Mouse (Mus musculus) heart, embryonic 15.5 days (tissue): ENCODE data around the gene Faap24. TPM values are rescaled to one million over a fixed set of nuclear protein-coding genes. Genes with fewer than 3 reads are reported as not detected.

Experiments
- ATAC-seq: fragments of 200-750 bp; cut with Nextera tagmentation; replicated peaks from 2 replicates; pipeline ENCODE4 v1.8.0; 2017; ENCODE audit warnings: low read depth, moderate TSS enrichment; ENCODE audit not compliant: insufficient number of reproducible peaks, insufficient read depth, low FRiP score
- H3K27ac ChIP-seq: fragments of 300-500 bp; sonication (generic); 2 replicates; pipeline ENCODE4 v1.5.1; 2015; ENCODE audit warnings: mild to moderate bottlenecking, inconsistent platforms
- H3K27me3 ChIP-seq: fragments of 300-500 bp; sonication (generic); 2 replicates; pipeline ENCODE4 v1.6.1; 2015; ENCODE audit warnings: inconsistent platforms
- H3K36me3 ChIP-seq: fragments of 300-500 bp; sonication (generic); 2 replicates; pipeline ENCODE4 v1.6.1; 2015; ENCODE audit warnings: mild to moderate bottlenecking, inconsistent platforms
- H3K4me1 ChIP-seq: fragments of 300-500 bp; sonication (generic); replicated peaks from 2 replicates; pipeline ENCODE4 v1.6.1; 2015; ENCODE audit warnings: inconsistent platforms
- H3K4me2 ChIP-seq: fragments of 300-500 bp; sonication (generic); 2 replicates; pipeline ENCODE4 v1.6.1; 2015; ENCODE audit warnings: inconsistent platforms, mild to moderate bottlenecking, moderate library complexity
- H3K4me3 ChIP-seq: fragments of 300-500 bp; sonication (generic); 2 replicates; pipeline ENCODE4 v1.5.1; 2015; ENCODE audit warnings: mild to moderate bottlenecking, inconsistent platforms
- H3K9ac ChIP-seq: fragments of 300-500 bp; sonication (generic); 2 replicates; pipeline ENCODE4 v1.6.1; 2015; ENCODE audit warnings: mild to moderate bottlenecking, inconsistent platforms
- H3K9me3 ChIP-seq: fragments of 300-500 bp; sonication (generic); replicated peaks from 2 replicates; pipeline ENCODE4 v1.6.1; 2016; ENCODE audit warnings: inconsistent platforms
- WGBS: fragments of 180-500 bp; shearing (Covaris S2); methylation state at CpG from one replicate; pipeline ENCODE4 v1.1.7; 2015; ENCODE audit warnings: mixed read lengths; 5-methylcytosine and 5-hydroxymethylcytosine counted together
- polyA plus RNA-seq: library from polyadenylated mRNA; unstranded; fragments of >200 nt; fragmentation: Nextera tagmentation; extraction: Ambion mirVana; gene quantifications from 2 replicates; pipeline ENCODE4 v1.2.1, GENCODE M21; 2015

Gene Faap24
- polyA plus RNA-seq, 1 experiment from 2014 or later: 12.1 TPM

DNA sequence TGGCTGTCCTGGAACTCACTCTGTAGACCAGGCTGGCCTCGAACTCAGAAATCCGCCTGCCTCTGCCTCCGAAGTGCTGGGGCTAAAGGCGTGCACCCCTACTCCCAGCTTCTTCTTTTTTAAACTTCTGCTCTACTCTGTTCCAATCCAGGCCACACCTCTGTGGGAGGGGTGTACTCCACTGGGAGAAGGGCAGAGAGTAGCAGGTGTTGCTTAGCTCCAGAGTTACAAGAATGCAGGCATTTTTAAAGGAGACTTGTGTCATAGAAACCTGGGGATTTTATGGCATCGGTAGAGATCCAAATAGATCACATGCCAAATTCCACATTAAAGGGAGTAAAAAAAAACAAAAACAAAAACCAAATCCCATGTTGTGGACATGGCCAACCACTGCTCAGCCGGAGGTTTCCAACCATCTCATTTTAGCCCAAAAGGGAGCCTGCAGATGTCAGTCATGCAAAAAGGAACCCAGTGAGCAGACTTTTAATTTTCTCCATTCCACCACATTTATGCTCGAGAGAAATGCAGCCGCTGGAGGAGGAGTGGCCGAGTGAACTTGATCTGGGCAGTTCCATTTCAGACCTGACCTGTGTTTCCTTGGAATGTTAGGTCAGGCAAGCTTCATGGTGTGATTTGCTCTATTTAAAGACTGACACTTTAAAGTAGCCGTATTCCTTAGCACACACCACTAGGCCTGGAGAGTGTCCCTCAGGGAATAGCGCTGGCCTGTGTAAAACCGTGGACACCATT lies 31.3 kb downstream of the Faap24 start:
- Histone ChIP-seq H3K36me3 (no peaks in the 10 kb centered on the region), H3K4me1 (peaks cover 19% of the 10 kb centered on the region), H3K4me3 (no peak overlapping the region), H3K27ac (no peak overlapping the region), H3K9me3 (0 out of 2 replicates have a peak, but pooled peaks cover 5% of the 10 kb centered on the region), H3K4me2 (no peak overlapping the region), H3K9ac (no peak overlapping the region), H3K27me3 (no peaks in the 10 kb centered on the region)
- WGBS: 59% methylated on average over 12 of the region's 12 CpGs
- no peak for ATAC-seq

DNA sequence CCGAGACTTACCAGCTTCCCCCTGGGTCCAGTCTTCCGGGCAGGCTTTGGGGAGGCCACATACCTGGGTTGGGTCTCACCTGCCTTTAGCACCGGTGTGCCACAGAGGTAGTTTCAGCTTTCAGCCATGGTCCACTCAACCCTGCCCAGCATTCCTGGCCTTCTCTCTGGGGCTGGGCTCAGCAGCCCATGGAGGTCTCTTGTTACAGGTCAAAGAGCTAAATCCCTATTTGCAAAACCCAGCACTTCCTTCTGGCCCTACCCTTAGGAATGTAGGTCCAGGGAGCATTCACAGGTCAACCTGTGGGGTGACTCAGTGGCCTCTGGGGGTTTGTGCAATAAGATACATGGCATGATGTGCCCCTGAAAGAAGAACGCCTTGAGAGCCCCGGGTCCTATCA lies 33.8 kb downstream of the Faap24 start:
- Histone ChIP-seq H3K4me3 (no peak overlapping the region), H3K4me1 (peaks cover 19% of the 10 kb centered on the region), H3K4me2 (no peak overlapping the region), H3K27ac (no peak overlapping the region), H3K36me3 (no peaks in the 10 kb centered on the region), H3K9ac (no peak overlapping the region), H3K27me3 (no peaks in the 10 kb centered on the region), H3K9me3 (no peaks in the 10 kb centered on the region)
- 70% methylated on average over 5 of the region's 5 CpGs for WGBS
- no peak for ATAC-seq

DNA sequence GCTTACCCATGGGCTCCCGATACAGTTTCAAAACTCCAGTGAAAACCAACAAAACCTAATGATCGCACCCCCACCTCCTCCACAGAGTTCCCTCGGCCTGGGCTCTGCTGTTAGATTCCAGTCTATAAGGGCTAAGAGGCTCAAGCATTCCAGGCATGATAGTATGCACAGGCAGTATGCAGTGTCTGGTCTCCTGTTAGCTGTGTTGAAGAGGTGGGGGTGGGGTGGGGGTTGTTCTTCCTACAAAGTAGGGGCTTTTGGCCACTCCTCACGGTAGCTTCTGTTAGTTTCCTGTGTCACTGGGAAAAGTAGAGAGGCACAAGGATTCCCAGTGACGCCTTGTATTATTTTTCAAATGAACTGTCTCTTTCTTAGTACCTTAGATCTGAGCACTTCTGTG lies 34.4 kb downstream of the Faap24 start:
- H3K9ac ChIP-seq: no peak overlapping the region
- no peaks in the 10 kb centered on the region for H3K36me3 ChIP-seq

DNA sequence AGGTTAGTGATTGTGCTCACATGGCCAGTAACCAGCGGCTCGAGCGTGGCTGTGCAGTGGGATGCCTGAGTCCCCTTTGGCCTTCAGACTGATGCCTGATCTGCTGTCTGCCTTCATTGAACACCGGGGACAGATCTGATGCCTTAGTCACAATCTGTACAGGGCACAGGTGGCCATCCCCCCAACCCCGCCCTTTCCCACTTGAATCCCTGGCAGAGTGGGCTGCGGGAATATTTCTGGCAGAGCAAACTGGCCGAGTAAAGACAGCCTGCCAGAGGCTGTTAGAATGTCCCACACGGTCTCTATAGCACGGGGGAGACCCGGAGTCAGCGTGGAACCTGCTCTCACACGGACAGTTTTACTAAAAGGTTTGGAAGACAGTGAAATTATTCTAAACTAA lies 39.0 kb downstream of the Faap24 start:
- H3K9ac ChIP-seq: no peak overlapping the region
- H3K36me3 ChIP-seq: no peaks in the 10 kb centered on the region
- WGBS: 79% methylated on average over 12 of the region's 12 CpGs
- H3K27me3 ChIP-seq: no peaks in the 10 kb centered on the region
- H3K9me3 ChIP-seq: no peaks in the 10 kb centered on the region
- peaks cover 9% of the 10 kb centered on the region for H3K4me1 ChIP-seq
- no peak overlapping the region for H3K27ac ChIP-seq
- ATAC-seq: no peak
- no peak overlapping the region for H3K4me2 ChIP-seq
- no peak overlapping the region for H3K4me3 ChIP-seq

More for the DNA sequence above, 34.4 kb downstream of the Faap24 start:
- no peaks in the 10 kb centered on the region for H3K27me3 ChIP-seq
- WGBS: 38% methylated on average over 5 of the region's 5 CpGs
- H3K4me3 ChIP-seq: no peak overlapping the region
- ATAC-seq: no peak
- peaks cover 19% of the 10 kb centered on the region for H3K4me1 ChIP-seq
- H3K4me2 ChIP-seq: no peak overlapping the region
- no peak overlapping the region for H3K27ac ChIP-seq
- no peaks in the 10 kb centered on the region for H3K9me3 ChIP-seq

DNA sequence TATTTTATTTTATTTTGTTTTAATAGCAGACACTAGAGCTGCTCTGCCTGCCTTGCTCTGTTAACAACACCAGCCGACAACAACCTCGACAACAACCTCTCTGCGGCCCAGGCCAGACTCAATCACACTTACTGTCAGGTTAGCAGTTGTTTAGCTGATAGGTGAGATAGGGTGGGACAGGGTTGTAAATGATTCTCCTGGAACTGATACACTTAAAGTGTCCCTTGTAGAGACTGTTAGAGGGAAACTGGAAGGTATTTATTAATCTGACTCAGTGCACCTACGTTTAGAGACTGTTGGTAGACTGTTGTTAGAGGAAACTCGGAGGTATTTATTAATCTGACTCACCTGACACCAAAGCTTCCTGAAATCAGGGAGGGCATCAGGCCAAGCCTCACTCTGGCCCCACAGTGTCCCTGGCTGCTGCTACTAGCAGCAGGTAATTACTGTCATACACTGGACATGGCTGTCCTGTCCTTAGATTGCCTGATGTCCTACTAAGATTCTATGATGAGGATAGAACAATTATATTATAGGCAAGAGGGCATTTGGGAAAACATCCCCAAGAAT lies 41.2 kb downstream of the Faap24 start:
- no peaks in the 10 kb centered on the region for H3K4me1 ChIP-seq

DNA sequence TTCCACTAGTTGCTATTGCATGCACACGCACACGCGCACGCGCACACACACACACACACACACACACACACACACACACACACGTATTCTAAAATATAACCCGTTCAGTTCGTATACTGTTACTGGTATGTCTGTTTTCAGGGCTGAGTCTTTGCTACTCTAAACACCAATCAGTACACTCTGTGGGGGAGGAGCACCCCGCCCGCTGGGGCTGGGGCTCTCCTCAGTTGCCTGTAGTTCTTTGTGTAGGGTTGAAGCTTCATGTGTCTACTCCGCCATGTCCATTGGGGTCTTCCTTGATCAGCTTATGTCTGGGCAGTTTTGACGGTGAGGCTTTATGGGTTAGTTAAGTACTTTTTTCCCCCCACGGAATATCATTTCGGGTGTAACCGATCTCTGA lies 43.3 kb downstream of the Faap24 start:
- no peak for ATAC-seq
- no peak overlapping the region for H3K27ac ChIP-seq
- no peak overlapping the region for H3K9ac ChIP-seq
- no peak overlapping the region for H3K4me3 ChIP-seq
- H3K36me3 ChIP-seq: no peaks in the 10 kb centered on the region
- no peak overlapping the region for H3K4me2 ChIP-seq
- WGBS: 94% methylated on average over 15 of the region's 15 CpGs
- H3K4me1 ChIP-seq: no peaks in the 10 kb centered on the region
- no peaks in the 10 kb centered on the region for H3K27me3 ChIP-seq
- H3K9me3 ChIP-seq: no peaks in the 10 kb centered on the region

More for the DNA sequence above, 41.2 kb downstream of the Faap24 start:
- Histone ChIP-seq H3K27ac (no peak overlapping the region), H3K9ac (no peak overlapping the region), H3K4me3 (no peak overlapping the region), H3K27me3 (no peaks in the 10 kb centered on the region), H3K36me3 (no peaks in the 10 kb centered on the region), H3K4me2 (no peak overlapping the region), H3K9me3 (no peaks in the 10 kb centered on the region)
- ATAC-seq: no peak
- WGBS: 54% methylated on average over 5 of the region's 5 CpGs

DNA sequence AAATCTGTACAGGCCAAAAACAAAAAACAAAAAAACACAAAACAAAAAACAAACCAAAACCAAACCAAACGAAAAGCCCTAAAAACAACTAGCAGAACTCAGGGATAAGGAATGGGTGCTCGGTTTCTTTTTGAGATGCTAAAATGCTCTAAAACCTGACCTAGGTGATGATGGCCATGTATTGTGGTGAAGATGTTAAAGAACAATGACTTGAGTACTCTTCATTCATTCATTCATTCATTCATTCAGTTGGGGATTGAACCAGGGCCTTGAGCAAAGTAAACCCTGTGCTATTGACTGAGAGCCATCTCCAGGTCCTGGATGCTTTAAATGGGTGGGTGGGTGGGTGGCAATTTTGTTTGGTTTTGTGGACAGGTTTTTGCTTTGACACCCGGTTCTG lies 45.5 kb downstream of the Faap24 start:
- H3K4me3 ChIP-seq: no peak overlapping the region
- ATAC-seq: no peak
- WGBS: 82% methylated on average over 3 of the region's 3 CpGs

DNA sequence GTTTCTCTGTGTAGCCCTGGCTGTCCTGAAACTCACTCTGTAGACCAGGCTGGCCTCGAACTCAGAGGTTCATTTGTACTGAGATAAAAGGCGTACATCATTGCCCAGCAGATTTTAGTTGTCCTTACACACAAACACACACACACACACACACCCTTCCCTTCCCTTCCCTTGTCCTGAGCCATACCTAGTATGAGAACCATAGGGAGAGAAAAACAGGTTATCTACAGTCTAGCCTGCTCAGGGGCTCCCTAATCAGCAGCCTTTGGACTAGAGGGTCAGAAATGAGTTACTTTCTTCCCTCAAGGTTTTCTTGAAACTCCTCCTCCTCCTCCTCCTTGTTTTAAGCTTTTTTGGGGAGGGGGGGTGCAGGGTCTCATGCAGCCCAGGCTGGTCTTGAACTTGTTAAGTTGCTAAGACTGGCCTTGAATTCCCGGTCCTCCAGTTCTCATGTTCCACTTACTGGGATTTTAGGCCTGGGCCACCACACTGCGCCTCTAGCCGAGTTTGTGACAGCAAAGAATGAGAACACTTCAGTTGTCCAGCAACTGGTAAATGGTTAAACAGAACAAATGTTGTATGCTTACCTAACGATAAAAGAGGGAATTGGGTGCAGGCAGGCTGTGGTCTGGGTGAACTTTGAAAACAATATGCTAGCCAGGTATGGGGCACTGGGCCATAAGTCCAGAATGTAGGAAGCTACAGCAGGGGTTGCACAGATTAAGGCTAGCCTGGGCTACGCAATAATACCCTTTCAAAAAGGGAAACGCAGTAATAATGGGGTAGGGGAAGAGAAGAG lies 46.6 kb downstream of the Faap24 start:
- Histone ChIP-seq H3K27ac (no peak overlapping the region), H3K4me1 (no peaks in the 10 kb centered on the region), H3K4me3 (no peak overlapping the region), H3K4me2 (no peak overlapping the region), H3K9me3 (no peaks in the 10 kb centered on the region), H3K27me3 (no peaks in the 10 kb centered on the region), H3K36me3 (no peaks in the 10 kb centered on the region), H3K9ac (no peak overlapping the region)
- ATAC-seq: no peak
- WGBS: 88% methylated on average over 8 of the region's 8 CpGs

More for the DNA sequence above, 45.5 kb downstream of the Faap24 start:
- no peak overlapping the region for H3K9ac ChIP-seq
- H3K4me1 ChIP-seq: no peaks in the 10 kb centered on the region
- H3K9me3 ChIP-seq: no peaks in the 10 kb centered on the region
- H3K27ac ChIP-seq: no peak overlapping the region
- no peaks in the 10 kb centered on the region for H3K36me3 ChIP-seq
- H3K4me2 ChIP-seq: no peak overlapping the region
- no peaks in the 10 kb centered on the region for H3K27me3 ChIP-seq

- Histone ChIP-seq H3K36me3 (no peaks in the 10 kb centered on the region), H3K4me1 (no peaks in the 10 kb centered on the region), H3K9ac (no peak overlapping the region), H3K27ac (no peak overlapping the region), H3K9me3 (no peaks in the 10 kb centered on the region), H3K4me2 (no peak overlapping the region), H3K4me3 (no peak overlapping the region), H3K27me3 (no peaks in the 10 kb centered on the region)
- ATAC-seq: no peak
- 89% methylated on average over 4 of the region's 4 CpGs for WGBS
Observed at GRCm38 (mm10) chr7:35349022-35349421, 47.6 kb downstream of the Faap24 start.

DNA sequence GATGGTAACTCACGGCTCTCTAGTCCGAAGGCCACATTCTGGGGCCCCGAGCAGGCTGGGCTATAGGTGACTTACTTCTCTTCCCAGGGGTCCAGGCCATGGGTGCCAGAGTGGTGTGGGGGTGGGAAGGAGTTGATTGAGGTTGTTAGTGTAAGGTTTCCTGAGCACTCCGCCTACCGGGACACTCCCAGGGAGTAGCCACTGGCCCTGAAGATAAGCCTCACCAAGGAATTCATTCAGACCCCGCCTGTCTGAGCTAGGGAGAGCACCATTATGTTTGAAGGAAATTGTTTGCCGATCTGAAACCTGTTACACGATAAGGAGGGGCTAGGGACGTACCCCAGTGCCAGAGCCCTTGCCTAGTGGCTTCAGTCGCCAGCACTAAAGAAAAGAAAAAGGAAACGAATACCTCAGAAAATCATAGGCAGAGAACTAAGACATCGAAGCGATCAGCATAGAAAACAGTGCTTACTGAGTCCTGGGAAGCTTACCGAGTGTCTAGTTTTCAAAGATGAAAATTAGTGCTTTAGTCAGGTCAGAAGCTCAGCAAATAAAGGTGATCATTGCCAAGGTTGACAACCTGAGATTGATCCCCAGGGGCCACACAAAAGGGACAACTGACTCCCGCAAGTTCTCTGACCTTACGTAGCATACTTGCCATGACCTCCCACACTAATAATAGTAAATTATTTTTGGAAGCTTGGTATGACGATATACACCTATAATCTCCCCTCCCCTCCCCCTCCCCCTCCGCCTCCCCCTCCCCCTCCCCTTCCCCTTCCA lies 48.5 kb downstream of the Faap24 start:
- no peak for ATAC-seq
- Histone ChIP-seq H3K9ac (no peak overlapping the region), H3K36me3 (no peaks in the 10 kb centered on the region), H3K4me3 (no peak overlapping the region), H3K4me2 (no peak overlapping the region), H3K27ac (no peak overlapping the region), H3K27me3 (no peaks in the 10 kb centered on the region), H3K9me3 (no peaks in the 10 kb centered on the region), H3K4me1 (no peaks in the 10 kb centered on the region)
- WGBS: 45% methylated on average over 18 of the region's 18 CpGs

GRCm38 (mm10) chr7:35344785-35345330 lies 51.8 kb downstream of the Faap24 start:
- no peak for ATAC-seq
- no peaks in the 10 kb centered on the region for H3K27me3 ChIP-seq
- 61% methylated on average over 5 of the region's 5 CpGs for WGBS

More at GRCm38 (mm10) chr7:35344785-35345330, 51.8 kb downstream of the Faap24 start:
- H3K4me3 ChIP-seq: no peak overlapping the region
- H3K9me3 ChIP-seq: no peaks in the 10 kb centered on the region
- H3K27ac ChIP-seq: no peak overlapping the region
- H3K4me2 ChIP-seq: no peak overlapping the region
- H3K36me3 ChIP-seq: no peaks in the 10 kb centered on the region
- H3K9ac ChIP-seq: no peak overlapping the region
- peaks cover 2% of the 10 kb centered on the region; the same call in 1 of the 2 replicates for H3K4me1 ChIP-seq
